Mouse (Mus musculus) liver, postnatal 0 days (tissue): ENCODE results near the gene Mapk9. TPM values are rescaled to one million over a fixed set of nuclear protein-coding genes. Genes with fewer than 3 reads are reported as not detected.

Source experiments
- ATAC-seq: fragments of 200-750 bp; cut with Nextera tagmentation; 2 replicates; pipeline ENCODE4 v1.8.0; 2017; ENCODE audit warnings: mild to moderate bottlenecking, moderate library complexity
- DNase-seq: peaks from one replicate; pipeline ENCODE4 v3.0.0-alpha.2; 2016
- H3K27ac ChIP-seq: fragments of 300-500 bp; sonication (generic); 2 replicates; pipeline ENCODE4 v1.5.1; 2014; ENCODE audit warnings: antibody characterized with exemption, moderate library complexity, mild to moderate bottlenecking, low read depth
- H3K27me3 ChIP-seq: fragments of 300-500 bp; sonication (generic); 2 replicates; pipeline ENCODE4 v1.6.1; 2014; ENCODE audit warnings: low read length, control low read depth, mixed read lengths; ENCODE audit not compliant: insufficient read depth
- H3K36me3 ChIP-seq: fragments of 300-500 bp; sonication (generic); replicated peaks from 2 replicates; pipeline ENCODE4 v1.6.1; 2014; ENCODE audit warnings: mild to moderate bottlenecking, control low read depth, low read length, moderate library complexity, mixed read lengths; ENCODE audit not compliant: insufficient read depth
- H3K4me1 ChIP-seq: fragments of 300-500 bp; sonication (generic); 2 replicates; pipeline ENCODE4 v1.6.1; 2014; ENCODE audit warnings: antibody characterized with exemption, mild to moderate bottlenecking, control low read depth; ENCODE audit not compliant: insufficient read depth
- H3K4me2 ChIP-seq: fragments of 300-500 bp; sonication (generic); 2 replicates; pipeline ENCODE4 v1.6.1; 2014; ENCODE audit warnings: low read depth, mild to moderate bottlenecking, low read length, moderate library complexity, mixed read lengths
- H3K4me3 ChIP-seq: fragments of 300-500 bp; sonication (generic); 2 replicates; pipeline ENCODE4 v1.5.1; 2014; ENCODE audit warnings: low read depth, low read length
- H3K9ac ChIP-seq: fragments of 300-500 bp; sonication (generic); replicated peaks from 2 replicates; pipeline ENCODE4 v1.6.1; 2014; ENCODE audit warnings: mild to moderate bottlenecking, moderate library complexity
- H3K9me3 ChIP-seq: fragments of 300-500 bp; sonication (generic); 2 replicates; pipeline ENCODE4 v1.6.1; 2016; ENCODE audit warnings: mild to moderate bottlenecking, control low read depth, low read length, mixed read lengths
- CTCF ChIP-seq: sonication (generic); IDR thresholded peaks from 2 replicates; pipeline ENCODE4 v1.5.1; 2016; ENCODE audit warnings: antibody characterized with exemption, low read depth
- EP300 ChIP-seq: IDR thresholded peaks from 2 replicates; pipeline ENCODE4 v1.6.1; 2016; ENCODE audit warnings: antibody characterized with exemption, low read depth, mild to moderate bottlenecking
- WGBS: fragments of 180-500 bp; shearing (Covaris S2); extraction: QIAGEN DNeasy Blood & Tissue Kit; methylation state at CpG from one replicate; pipeline ENCODE4 v1.1.7; 2014; ENCODE audit not compliant: insufficient replicate concordance; 5-methylcytosine and 5-hydroxymethylcytosine counted together
- polyA plus RNA-seq: library from polyadenylated mRNA; unstranded; fragments of >200 nt; fragmentation: Nextera tagmentation; extraction: Ambion mirVana; gene quantifications from 2 replicates; pipeline ENCODE4 v1.2.1, GENCODE M21; 2015

The Mapk9 gene
- polyA plus RNA-seq, 1 experiment from 2014 or later = 20.9 TPM

GRCm38 (mm10) chr11:49822337-49822736 lies 24.2 kb upstream of the Mapk9 start:
- Histone ChIP-seq H3K27ac (no peak overlapping the region), H3K36me3 (no peaks in the 10 kb centered on the region), H3K9ac (no peak overlapping the region), H3K4me2 (no peak overlapping the region), H3K9me3 (no peaks in the 10 kb centered on the region), H3K4me3 (no peak overlapping the region), H3K4me1 (no peaks in the 10 kb centered on the region), H3K27me3 (no peaks in the 10 kb centered on the region)
- 75% methylated on average over 2 of the region's 2 CpGs for WGBS
- no peak for TF ChIP-seq EP300
- TF ChIP-seq CTCF = no peak
- ATAC-seq (no peak), DNase-seq (no peak)

GRCm38 (mm10) chr11:49824896-49825295 lies 21.7 kb upstream of the Mapk9 start:
- Histone ChIP-seq H3K4me3 (no peak overlapping the region), H3K9ac (no peak overlapping the region), H3K4me2 (no peak overlapping the region), H3K9me3 (no peaks in the 10 kb centered on the region), H3K36me3 (no peaks in the 10 kb centered on the region), H3K27me3 (no peaks in the 10 kb centered on the region), H3K4me1 (no peaks in the 10 kb centered on the region), H3K27ac (no peak overlapping the region)
- ATAC-seq = peak; percentile 51; the same call in 1 of the 2 replicates
- DNase-seq = peak; percentile 86
- no peak for TF ChIP-seq EP300
- peak; percentile 96 for TF ChIP-seq CTCF
- 20% methylated on average over 2 of the region's 2 CpGs for WGBS

GRCm38 (mm10) chr11:49827243-49827642 lies 19.3 kb upstream of the Mapk9 start:
- TF ChIP-seq CTCF (no peak), EP300 (peak; percentile 77)
- no peak overlapping the region for H3K4me3 ChIP-seq
- H3K36me3 ChIP-seq = no peaks in the 10 kb centered on the region
- peak; percentile 60 for DNase-seq
- no peaks in the 10 kb centered on the region for H3K9me3 ChIP-seq
- H3K27ac ChIP-seq = peak overlapping the region; percentile 79
- no peak overlapping the region for H3K9ac ChIP-seq
- ATAC-seq = peak; percentile 92
- no peaks in the 10 kb centered on the region for H3K27me3 ChIP-seq
- no peak overlapping the region for H3K4me2 ChIP-seq
- H3K4me1 ChIP-seq = no peaks in the 10 kb centered on the region
- WGBS = 49% methylated on average over 6 of the region's 6 CpGs

GRCm38 (mm10) chr11:49829176-49829745 lies 17.3 kb upstream of the Mapk9 start:
- Histone ChIP-seq H3K36me3 (no peaks in the 10 kb centered on the region), H3K4me1 (no peaks in the 10 kb centered on the region), H3K9me3 (no peaks in the 10 kb centered on the region), H3K9ac (no peak overlapping the region), H3K27ac (peak overlapping the region; percentile 66; the same call in 1 of the 2 replicates), H3K4me3 (no peak overlapping the region), H3K4me2 (no peak overlapping the region), H3K27me3 (no peaks in the 10 kb centered on the region)
- 59% methylated on average over 7 of the region's 7 CpGs for WGBS
- no peak for TF ChIP-seq CTCF
- TF ChIP-seq EP300 = no peak
- DNase-seq (no peak), ATAC-seq (no peak)

GRCm38 (mm10) chr11:49831980-49832379 lies 14.6 kb upstream of the Mapk9 start:
- Histone ChIP-seq H3K27me3 (no peaks in the 10 kb centered on the region), H3K36me3 (no peaks in the 10 kb centered on the region), H3K4me3 (no peak overlapping the region), H3K9ac (no peak overlapping the region), H3K4me2 (no peak overlapping the region), H3K4me1 (peaks cover 2% of the 10 kb centered on the region; the same call in 1 of the 2 replicates), H3K9me3 (no peaks in the 10 kb centered on the region), H3K27ac (no peak overlapping the region)
- WGBS = 81% methylated on average over 12 of the region's 12 CpGs
- DNase-seq (no peak), ATAC-seq (no peak)
- TF ChIP-seq CTCF = no peak
- TF ChIP-seq EP300 = no peak

- H3K9me3 ChIP-seq = no peaks in the 10 kb centered on the region
- H3K4me2 ChIP-seq = no peak overlapping the region
- no peak overlapping the region for H3K4me3 ChIP-seq
- ATAC-seq = peak; percentile 54; the same call in 1 of the 2 replicates
- DNase-seq = no peak
- H3K9ac ChIP-seq = no peak overlapping the region
- WGBS = 61% methylated on average over 5 of the region's 5 CpGs
- H3K27me3 ChIP-seq = no peaks in the 10 kb centered on the region
- peaks cover 6% of the 10 kb centered on the region; the same call in 1 of the 2 replicates for H3K4me1 ChIP-seq
- no peaks in the 10 kb centered on the region for H3K36me3 ChIP-seq
- no peak for TF ChIP-seq CTCF
- TF ChIP-seq EP300 = no peak
- H3K27ac ChIP-seq = no peak overlapping the region
Measured at GRCm38 (mm10) chr11:49832962-49833361, 13.6 kb upstream of the Mapk9 start.

GRCm38 (mm10) chr11:49834248-49834647 lies 12.3 kb upstream of the Mapk9 start:
- H3K9me3 ChIP-seq = no peaks in the 10 kb centered on the region
- DNase-seq (no peak), ATAC-seq (no peak)
- TF ChIP-seq EP300 = no peak
- no peak for TF ChIP-seq CTCF
- H3K9ac ChIP-seq = no peak overlapping the region
- H3K36me3 ChIP-seq = no peaks in the 10 kb centered on the region
- H3K27me3 ChIP-seq = no peaks in the 10 kb centered on the region
- peaks cover 12% of the 10 kb centered on the region for H3K4me1 ChIP-seq
- H3K4me2 ChIP-seq = no peak overlapping the region
- H3K4me3 ChIP-seq = no peak overlapping the region
- H3K27ac ChIP-seq = no peak overlapping the region
- 72% methylated on average over 6 of the region's 6 CpGs for WGBS
